ENCODE assay signal across 14 mouse cellular contexts in genomic region chr1:43590727-43591126, GRCm38 (mm10).
A peak's percentile ranks its signal among the peaks of the same experiment; 100 is the strongest.
DNase-seq lines count a peak whose midpoint lies in the region; ATAC-seq and TF ChIP-seq lines count a peak whose summit lies in the region.
"Had no signal": no experiment of that assay in that cellular context is flagged by ENCODE, and none has a peak within 500 bp of the region (broad histone marks: within the 10 kb centered on the region; RNA-seq: fewer than 3 reads in every experiment).

No protein-coding gene starts in this region.

- H3K4me2 ChIP-seq in limb, embryonic 13.5 days (replicated peaks), result no peak overlapping the region
- H3K4me2 ChIP-seq: hindbrain, embryonic 13.5 days; kidney, embryonic 15.5 days; liver, embryonic 12.5 days; neural tube, embryonic 12.5 days had no signal

- no peak for TF ChIP-seq CTCF in kidney, adult 2 months (conservative IDR thresholded peaks at IDR 0.05; ENCODE audit: insufficient read depth, insufficient read length, low read depth, low read length)

- no peaks in the 10 kb centered on the region for H3K9me3 ChIP-seq in limb, embryonic 13.5 days
- H3K9me3 ChIP-seq: hindbrain, embryonic 13.5 days; kidney, embryonic 15.5 days; liver, embryonic 12.5 days; neural tube, embryonic 12.5 days had no signal

- WGBS in kidney, adult 2 months, result 82% methylated on average over 1 of the region's 1 CpGs
- 22% methylated on average over 1 of the region's 1 CpGs for WGBS in limb, embryonic 13.5 days

- no peak for TF ChIP-seq POLR2A in kidney, adult 2 months (IDR thresholded peaks at IDR 0.05; ENCODE audit: low read depth, low read length)

- ATAC-seq in limb, embryonic 13.5 days (ENCODE audit: low FRiP score, low read depth), result 0 out of 2 replicates have a peak, but pooled peaks have one; percentile 15
- ATAC-seq: forebrain, embryonic 16.5 days; liver, embryonic 12.5 days; midbrain, embryonic 16.5 days had no signal

- H3K36me3 ChIP-seq in kidney, adult 2 months (ENCODE audit: control insufficient read depth, insufficient read depth, low read length), result no peaks in the 10 kb centered on the region
- no peaks in the 10 kb centered on the region for H3K36me3 ChIP-seq in limb, embryonic 13.5 days
- H3K36me3 ChIP-seq: hindbrain, embryonic 13.5 days; kidney, embryonic 15.5 days; liver, embryonic 12.5 days; neural tube, embryonic 12.5 days had no signal

- no peak overlapping the region for H3K9ac ChIP-seq in limb, embryonic 13.5 days
- H3K9ac ChIP-seq: hindbrain, embryonic 13.5 days; kidney, embryonic 15.5 days; liver, embryonic 12.5 days; neural tube, embryonic 12.5 days had no signal

- no peak overlapping the region for H3K4me3 ChIP-seq in kidney, adult 2 months (ENCODE audit: insufficient read depth, low read depth, low read length)
- H3K4me3 ChIP-seq in limb, embryonic 13.5 days, result no peak overlapping the region
- H3K4me3 ChIP-seq: hindbrain, embryonic 13.5 days; kidney, embryonic 15.5 days; liver, embryonic 12.5 days; neural tube, embryonic 12.5 days had no signal

- H3K27ac ChIP-seq in kidney, adult 2 months (ENCODE audit: insufficient read depth, low read depth, low read length), result no peak overlapping the region
- peak overlapping the region; percentile 34; the same call in 1 of the 2 replicates for H3K27ac ChIP-seq in limb, embryonic 13.5 days
- H3K27ac ChIP-seq: hindbrain, embryonic 13.5 days; kidney, embryonic 15.5 days; liver, embryonic 12.5 days; neural tube, embryonic 12.5 days had no signal

- no peaks in the 10 kb centered on the region for H3K4me1 ChIP-seq in kidney, adult 2 months (ENCODE audit: control insufficient read depth, insufficient read depth, low read length)
- peaks cover 23% of the 10 kb centered on the region for H3K4me1 ChIP-seq in limb, embryonic 13.5 days
- H3K4me1 ChIP-seq: neural tube, embryonic 12.5 days had no signal

- no peaks in the 10 kb centered on the region for H3K27me3 ChIP-seq in kidney, adult 2 months (replicated peaks; ENCODE audit: control insufficient read depth, insufficient read depth, low read length)
- H3K27me3 ChIP-seq in limb, embryonic 13.5 days, result no peaks in the 10 kb centered on the region
- H3K27me3 ChIP-seq: hindbrain, embryonic 13.5 days; kidney, embryonic 15.5 days; neural tube, embryonic 12.5 days had no signal

- intact Hi-C loops in left cerebral cortex, postnatal 14 days (cut with DNase I), result no loop called here

- DNase-seq in kidney, adult 2 months, result peak; percentile 4
- no peak for DNase-seq in kidney, adult 8-10 months
- DNase-seq in lung, postnatal 25 days (ENCODE audit: low spot score), result peak; percentile 9
- DNase-seq in lung, postnatal 14 days, result no peak
- DNase-seq in frontal cortex, postnatal 36 days (ENCODE audit: low spot score in 2 of 2), result no peak
- no peak for DNase-seq in left cerebral cortex, postnatal 14 days (ENCODE audit: low spot score in 2 of 2)
- DNase-seq: cerebellum, adult 11 months had no signal

Comparison
In these comparisons a context has a peak if more than half of its experiments do, and no peak if none do; other contexts are left out.
1. DNase-seq: peak in kidney, adult 2 months (single experiment) and lung, postnatal 25 days (single experiment); none in kidney, adult 8-10 months (0 of 2), lung, postnatal 14 days (single experiment), frontal cortex, postnatal 36 days (0 of 2) and left cerebral cortex, postnatal 14 days (0 of 2).